Mouse (Mus musculus) neural tube, embryonic 11.5 days (tissue): ENCODE measurements around the gene Dnaja3. TPM values are rescaled to one million over a fixed set of nuclear protein-coding genes. Genes with fewer than 3 reads are reported as not detected.
"Not testable (repeated sequence)": the region's sequence is repeated elsewhere in the genome, so short reads cannot be mapped to it uniquely, and the experiment has no call there.

Source experiments
- ATAC-seq: fragments of 200-750 bp; cut with Nextera tagmentation; 2 replicates; pipeline ENCODE4 v1.8.0; 2017; ENCODE audit warnings: moderate number of reproducible peaks, mild to moderate bottlenecking, moderate TSS enrichment, moderate library complexity; ENCODE audit not compliant: insufficient read depth, low FRiP score, low TSS enrichment
- DNase-seq: peaks from one replicate; pipeline ENCODE4 v3.0.0-alpha.2; 2015; ENCODE audit warnings: low spot score
- H3K27ac ChIP-seq: fragments of 300-500 bp; sonication (generic); 2 replicates; pipeline ENCODE4 v1.5.1; 2014; ENCODE audit warnings: low read depth, mild to moderate bottlenecking, low read length
- H3K27me3 ChIP-seq: fragments of 300-500 bp; sonication (generic); 2 replicates; pipeline ENCODE4 v1.6.1; 2014; ENCODE audit warnings: mild to moderate bottlenecking, low read length, mixed read lengths; ENCODE audit not compliant: control insufficient read depth, insufficient read depth
- H3K36me3 ChIP-seq: fragments of 300-500 bp; sonication (generic); 2 replicates; pipeline ENCODE4 v1.6.1; 2014; ENCODE audit warnings: mild to moderate bottlenecking, low read length, moderate library complexity, mixed read lengths; ENCODE audit not compliant: control insufficient read depth, insufficient read depth
- H3K4me1 ChIP-seq: fragments of 300-500 bp; sonication (generic); 2 replicates; pipeline ENCODE4 v1.6.1; 2014; ENCODE audit warnings: low read length, mixed read lengths; ENCODE audit not compliant: control insufficient read depth, insufficient read depth
- H3K4me2 ChIP-seq: fragments of 300-500 bp; sonication (generic); 2 replicates; pipeline ENCODE4 v1.6.1; 2014; ENCODE audit warnings: low read depth, mild to moderate bottlenecking, moderate library complexity
- H3K4me3 ChIP-seq: fragments of 300-500 bp; sonication (generic); 2 replicates; pipeline ENCODE4 v1.5.1; 2014; ENCODE audit warnings: low read depth, low read length
- H3K9ac ChIP-seq: fragments of 300-500 bp; sonication (generic); 2 replicates; pipeline ENCODE4 v1.6.1; 2014; ENCODE audit warnings: mild to moderate bottlenecking, low read length
- H3K9me3 ChIP-seq: fragments of 300-500 bp; sonication (generic); 2 replicates; pipeline ENCODE4 v1.6.1; 2016; ENCODE audit warnings: low read length; ENCODE audit not compliant: control insufficient read depth
- WGBS: fragments of 180-500 bp; shearing (Covaris S2); extraction: QIAGEN DNeasy Blood & Tissue Kit; methylation state at CpG from one replicate; pipeline ENCODE4 v1.1.7; 2014; 5-methylcytosine and 5-hydroxymethylcytosine counted together
- polyA plus RNA-seq: library from polyadenylated mRNA; unstranded; fragments of >200 nt; fragmentation: Nextera tagmentation; extraction: Ambion mirVana; gene quantifications from 2 replicates; pipeline ENCODE4 v1.2.1, GENCODE M21; 2014

The Dnaja3 gene
- polyA plus RNA-seq, 1 experiment from 2014 or later, result 54.2 TPM

DNA sequence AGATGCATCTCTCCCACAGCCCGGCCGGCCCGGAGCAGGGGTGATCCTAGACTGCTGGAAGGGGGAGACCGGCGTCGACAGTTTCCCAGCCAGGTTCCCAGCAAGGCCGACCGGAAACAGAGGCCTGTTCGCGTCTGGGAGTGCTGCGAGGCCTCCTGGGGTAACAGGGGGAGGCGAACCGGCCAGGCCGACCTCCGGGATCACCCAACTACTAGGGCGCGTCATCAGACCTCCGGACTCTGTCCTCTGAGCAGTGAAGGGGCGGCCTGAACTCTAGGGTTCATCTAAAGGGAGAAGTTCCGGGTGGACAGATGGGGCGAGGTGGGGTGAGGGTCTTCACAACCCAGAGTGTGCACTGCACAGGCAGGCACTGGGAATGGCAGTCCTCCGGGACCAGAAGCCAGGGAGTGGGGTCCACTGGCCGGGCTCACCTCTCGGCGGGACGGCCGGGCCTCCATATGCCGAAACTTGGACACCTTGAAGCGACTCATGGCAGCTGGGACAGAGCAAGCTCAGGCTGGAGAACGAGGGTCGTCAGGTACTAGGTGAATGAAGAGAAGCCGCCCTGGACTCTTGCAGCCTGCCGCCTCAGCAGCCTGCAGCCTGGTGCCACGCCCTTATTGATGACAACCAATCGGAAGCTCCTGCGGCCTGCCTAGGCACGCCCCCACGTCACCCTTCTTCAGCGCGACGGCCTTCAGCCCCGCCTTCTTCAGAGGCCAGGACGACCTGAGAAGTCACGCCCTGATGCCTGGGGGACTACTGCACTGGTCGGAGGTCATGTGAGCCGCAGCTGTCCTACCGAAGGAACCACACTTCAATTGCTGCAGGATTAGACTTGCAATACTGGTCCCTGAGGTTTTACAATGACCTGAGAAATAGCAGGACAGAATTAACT is 39.6 kb downstream of the Dnaja3 start, which contains the start of gene Coro7:
Gene Coro7 (minus strand): TSS at position 657 of the 898 bp plus-strand sequence.
- Histone ChIP-seq H3K27me3 (no peaks in the 10 kb centered on the region), H3K9me3 (no peaks in the 10 kb centered on the region), H3K36me3 (peaks cover 3% of the 10 kb centered on the region; the same call in 1 of the 2 replicates), H3K4me3 (peak within 1 kb of the TSS; percentile 62), H3K4me1 (peaks cover 6% of the 10 kb centered on the region; the same call in 1 of the 2 replicates), H3K9ac (peak within 1 kb of the TSS; percentile 36), H3K4me2 (peak within 1 kb of the TSS; percentile 59), H3K27ac (no peak within 1 kb of the TSS)
- DNase-seq (peak; percentile 92), ATAC-seq (peak; percentile 92)
- under 1% methylated on average over 47 of the region's 47 CpGs for WGBS

DNA sequence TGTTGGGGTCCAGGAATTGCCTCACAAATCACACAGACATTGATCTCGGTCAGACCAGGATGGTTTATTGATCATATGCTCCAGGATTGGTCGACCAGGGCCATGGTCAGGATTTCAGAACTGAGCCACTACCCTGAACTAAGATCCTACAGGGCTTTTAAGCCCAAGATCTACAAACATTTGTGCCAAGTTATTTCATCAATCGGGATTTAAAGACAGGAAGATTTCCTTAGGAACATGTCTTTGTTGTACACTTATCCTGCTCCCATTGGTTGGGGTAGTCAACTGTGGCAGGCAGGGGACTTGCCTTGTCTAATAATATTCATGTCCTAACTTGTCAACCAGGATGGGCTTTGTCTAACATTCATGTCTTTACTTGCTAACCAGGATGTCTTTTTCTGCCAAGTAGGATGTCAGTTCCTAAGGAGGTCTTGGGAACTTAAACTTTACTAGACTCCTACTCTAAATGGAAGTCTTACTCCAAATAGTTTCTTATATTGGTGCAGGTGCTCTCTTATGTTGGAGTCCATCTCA is 41.2 kb downstream of the Dnaja3 start:
- DNase-seq, H3K9me3 ChIP-seq, H3K9ac ChIP-seq, H3K27ac ChIP-seq, H3K4me2 ChIP-seq, H3K4me3 ChIP-seq, H3K36me3 ChIP-seq, H3K27me3 ChIP-seq, H3K4me1 ChIP-seq, ATAC-seq: not testable (repeated sequence)
- WGBS, result 89% methylated on average over 3 of the region's 3 CpGs

- peaks cover 6% of the 10 kb centered on the region; the same call in 1 of the 2 replicates for H3K4me1 ChIP-seq
- no peak overlapping the region for H3K9ac ChIP-seq
- ATAC-seq, result no peak
- no peak for DNase-seq
- no peaks in the 10 kb centered on the region for H3K27me3 ChIP-seq
- peaks cover 2% of the 10 kb centered on the region; the same call in 1 of the 2 replicates for H3K36me3 ChIP-seq
- 0 out of 2 replicates have a peak overlapping the region, but pooled peaks have one; percentile 93 for H3K4me3 ChIP-seq
- peak overlapping the region; percentile 77; the same call in 1 of the 2 replicates for H3K4me2 ChIP-seq
- H3K9me3 ChIP-seq, result no peaks in the 10 kb centered on the region
- 76% methylated on average over 4 of the region's 4 CpGs for WGBS
- H3K27ac ChIP-seq, result no peak overlapping the region
These were observed 42.9 kb downstream of the Dnaja3 start for GRCm38 (mm10) chr16:4682628-4683179.

- Histone ChIP-seq H3K4me2 (peak overlapping the region; percentile 77), H3K9me3 (no peaks in the 10 kb centered on the region), H3K9ac (peak overlapping the region; percentile 75), H3K27me3 (no peaks in the 10 kb centered on the region), H3K4me3 (peak overlapping the region; percentile 93), H3K27ac (no peak overlapping the region), H3K4me1 (peaks cover 6% of the 10 kb centered on the region; the same call in 1 of the 2 replicates), H3K36me3 (peaks cover 2% of the 10 kb centered on the region; the same call in 1 of the 2 replicates)
- 35% methylated on average over 9 of the region's 9 CpGs for WGBS
- no peak for ATAC-seq
- DNase-seq, result no peak
These were observed 43.4 kb downstream of the Dnaja3 start for GRCm38 (mm10) chr16:4683193-4683580.

DNA sequence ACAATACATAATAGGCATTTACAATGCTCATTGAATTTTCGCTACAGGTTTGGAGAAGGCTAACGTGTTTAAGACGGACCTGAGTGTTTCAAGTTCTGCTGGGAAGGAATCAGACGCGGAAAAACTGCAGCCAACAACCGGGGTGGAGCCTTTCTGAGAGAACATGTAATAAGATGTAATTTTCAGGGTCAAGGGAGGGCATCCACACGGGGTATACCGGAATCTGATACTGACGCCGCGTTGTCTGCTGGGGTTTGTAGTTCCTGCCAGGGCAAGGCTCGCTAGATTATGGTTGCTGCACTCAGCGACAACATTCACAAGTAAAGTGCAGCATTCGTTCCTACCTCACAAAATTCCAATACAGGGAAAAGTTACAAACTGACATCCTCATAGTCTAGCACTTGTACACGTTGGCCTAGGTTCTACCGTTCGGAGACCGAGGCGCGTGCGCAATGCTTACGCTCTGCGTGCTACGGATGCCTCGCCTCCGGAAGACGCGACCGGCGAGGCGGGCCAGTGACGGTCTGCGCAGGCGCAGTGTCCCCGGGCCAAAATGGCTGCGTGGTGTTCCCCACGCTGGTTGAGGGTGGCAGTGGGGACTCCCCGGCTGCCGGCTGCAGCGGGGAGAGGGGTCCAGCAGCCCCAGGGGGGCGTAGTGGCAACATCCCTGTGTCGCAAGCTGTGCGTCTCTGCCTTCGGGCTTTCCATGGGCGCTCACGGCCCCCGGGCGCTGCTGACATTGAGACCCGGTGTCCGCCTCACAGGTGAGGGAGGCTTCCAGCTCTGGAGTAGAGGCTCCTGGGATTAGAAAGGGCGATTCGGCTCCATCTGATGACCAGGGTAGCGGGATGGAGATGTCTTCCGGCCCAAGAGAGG is 44.0 kb downstream of the Dnaja3 start:
- Histone ChIP-seq H3K4me3 (peak overlapping the region; percentile 93), H3K9ac (peak overlapping the region; percentile 75), H3K4me1 (peaks cover 2% of the 10 kb centered on the region; the same call in 1 of the 2 replicates), H3K27me3 (no peaks in the 10 kb centered on the region), H3K27ac (no peak overlapping the region), H3K4me2 (peak overlapping the region; percentile 77), H3K9me3 (no peaks in the 10 kb centered on the region), H3K36me3 (peaks cover 2% of the 10 kb centered on the region; the same call in 1 of the 2 replicates)
- WGBS, result under 1% methylated on average over 54 of the region's 54 CpGs
- peak; percentile 95 for DNase-seq
- peak; percentile 77 for ATAC-seq

DNA sequence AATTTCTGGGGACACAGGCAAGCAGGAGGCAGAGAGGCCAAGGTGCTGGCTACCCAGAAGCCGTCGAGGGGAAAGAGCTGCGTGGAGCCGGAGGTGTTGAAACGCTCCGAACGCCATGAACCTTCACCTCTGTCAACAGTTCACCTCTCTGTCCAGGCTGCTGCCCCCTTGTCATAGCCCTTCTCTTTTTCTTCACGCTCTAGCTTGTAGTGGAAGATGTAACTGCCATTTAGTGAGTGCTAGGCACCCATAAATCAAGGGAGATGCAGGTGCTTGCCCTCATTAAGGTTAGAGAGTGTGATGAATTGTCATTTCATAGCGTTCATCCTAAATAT is 44.6 kb downstream of the Dnaja3 start:
- peak overlapping the region; percentile 77 for H3K4me2 ChIP-seq
- H3K9ac ChIP-seq, result peak overlapping the region; percentile 75
- 1% methylated on average over 9 of the region's 9 CpGs for WGBS
- no peaks in the 10 kb centered on the region for H3K27me3 ChIP-seq
- no peak for DNase-seq
- no peak for ATAC-seq
- H3K4me1 ChIP-seq, result no peaks in the 10 kb centered on the region; the same call in 1 of the 2 replicates
- H3K4me3 ChIP-seq, result peak overlapping the region; percentile 93
- no peaks in the 10 kb centered on the region for H3K9me3 ChIP-seq
- H3K36me3 ChIP-seq, result peaks cover 5% of the 10 kb centered on the region; the same call in 1 of the 2 replicates
- no peak overlapping the region for H3K27ac ChIP-seq

- peaks cover 18% of the 10 kb centered on the region for H3K36me3 ChIP-seq
- DNase-seq, H3K9ac ChIP-seq, H3K4me1 ChIP-seq, H3K27me3 ChIP-seq, H3K27ac ChIP-seq, ATAC-seq, H3K4me3 ChIP-seq, H3K4me2 ChIP-seq, H3K9me3 ChIP-seq: not testable (repeated sequence)
- WGBS, result 97% methylated on average over 4 of the region's 4 CpGs
These were observed 49.6 kb downstream of the Dnaja3 start for GRCm38 (mm10) chr16:4689371-4689770.

GRCm38 (mm10) chr16:4701211-4701610 is 61.4 kb downstream of the Dnaja3 start:
- H3K36me3 ChIP-seq, result peaks cover 10% of the 10 kb centered on the region

More at GRCm38 (mm10) chr16:4701211-4701610, 61.4 kb downstream of the Dnaja3 start:
- Histone ChIP-seq H3K9ac (no peak overlapping the region), H3K4me2 (no peak overlapping the region), H3K27ac (no peak overlapping the region), H3K9me3 (no peaks in the 10 kb centered on the region), H3K4me1 (no peaks in the 10 kb centered on the region), H3K27me3 (no peaks in the 10 kb centered on the region), H3K4me3 (no peak overlapping the region)
- DNase-seq (no peak), ATAC-seq (no peak)
- WGBS, result 93% methylated on average over 3 of the region's 3 CpGs
